Mouse (Mus musculus) E14TG2a.4 (cell line): Measurements from ENCODE around the gene Tet3.

Experiments
- CTCF ChIP-seq: conservative IDR thresholded peaks from 2 replicates; pipeline ENCODE4 v1.5.1; 2014; ENCODE audit warnings: low read length
- NANOG ChIP-seq: IDR thresholded peaks from 2 replicates; pipeline ENCODE4 v1.6.1; 2014; ENCODE audit warnings: borderline replicate concordance, low read length, mixed read lengths
- POU5F1 ChIP-seq: IDR thresholded peaks from 2 replicates; pipeline ENCODE4 v1.6.1; 2014; ENCODE audit warnings: low read length, borderline replicate concordance

GRCm38 (mm10) chr6:83424053-83424404 is 34.9 kb downstream of the Tet3 start:
- TF ChIP-seq CTCF (no peak), POU5F1 (no peak), NANOG (no peak)
